Mouse (Mus musculus) megakaryocyte, embryonic 14.5 days (primary cell): ENCODE results near the gene Adssl1.

Experiments used
- FLI1 ChIP-seq: IDR thresholded peaks from 2 replicates; pipeline ENCODE4 v1.6.1; 2012; ENCODE audit warnings: low read length, inconsistent platforms, mixed read lengths
- GATA1 ChIP-seq: IDR thresholded peaks from 3 replicates; pipeline ENCODE4 v1.6.1; 2012; ENCODE audit warnings: mixed read lengths, low read length, inconsistent platforms, borderline replicate concordance

- no peak for TF ChIP-seq GATA1
- no peak for TF ChIP-seq FLI1
These were observed at the start of gene Adssl1 for GRCm38 (mm10) chr12:112619686-112620353.
